Mouse (Mus musculus): Measurements from ENCODE around the gene Neurl2. TPM values are rescaled to one million over a fixed set of nuclear protein-coding genes. Genes with fewer than 3 reads are reported as not detected.
"Not testable (repeated sequence)": the region's sequence is repeated elsewhere in the genome, so short reads cannot be mapped to it uniquely, and the experiment has no call there.

Gene Neurl2
- polyA plus RNA-seq, 1 experiment from 2014 or later = 6.9 TPM

GRCm38 (mm10) chr2:164806614-164807013 is 26.6 kb downstream of the Neurl2 start:
- Histone ChIP-seq H3K4me3 (replicated peaks) (no peak overlapping the region), H3K4me1 (peaks cover 11% of the 10 kb centered on the region), H3K27ac (0 out of 2 replicates have a peak overlapping the region, but pooled peaks have one; percentile 10), H3K9me3 (no peaks in the 10 kb centered on the region), H3K27me3 (replicated peaks) (no peaks in the 10 kb centered on the region), H3K4me2 (0 out of 2 replicates have a peak overlapping the region, but pooled peaks have one; percentile 8), H3K9ac (no peak overlapping the region), H3K36me3 (peaks cover 10% of the 10 kb centered on the region; the same call in 1 of the 2 replicates)
- 62% methylated on average over 7 of the region's 7 CpGs for WGBS
- ATAC-seq (ENCODE audit: insufficient read depth, low FRiP score, low read depth) = no peak

DNA sequence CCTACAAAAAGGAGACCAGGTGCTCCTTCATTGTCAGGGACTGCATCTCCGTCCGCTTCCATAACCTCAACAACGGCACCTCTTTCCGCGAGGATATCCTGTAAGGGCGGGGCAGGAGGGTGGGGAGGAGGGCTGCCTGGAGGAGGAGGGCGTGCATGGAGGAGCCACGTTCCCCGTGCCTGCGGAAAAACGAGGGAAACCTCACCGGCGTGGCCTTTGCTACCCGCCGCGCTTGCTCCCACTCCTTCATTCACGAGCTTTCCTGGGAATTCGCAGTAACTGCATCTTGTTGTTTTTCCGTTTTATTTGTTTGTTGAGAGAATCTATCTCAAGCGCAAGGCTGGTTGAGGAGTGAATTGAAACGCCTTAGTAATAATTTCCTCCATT is 27.9 kb downstream of the Neurl2 start:
- H3K27ac ChIP-seq = peak overlapping the region; percentile 92
- under 1% methylated on average over 21 of the region's 21 CpGs for WGBS

DNA sequence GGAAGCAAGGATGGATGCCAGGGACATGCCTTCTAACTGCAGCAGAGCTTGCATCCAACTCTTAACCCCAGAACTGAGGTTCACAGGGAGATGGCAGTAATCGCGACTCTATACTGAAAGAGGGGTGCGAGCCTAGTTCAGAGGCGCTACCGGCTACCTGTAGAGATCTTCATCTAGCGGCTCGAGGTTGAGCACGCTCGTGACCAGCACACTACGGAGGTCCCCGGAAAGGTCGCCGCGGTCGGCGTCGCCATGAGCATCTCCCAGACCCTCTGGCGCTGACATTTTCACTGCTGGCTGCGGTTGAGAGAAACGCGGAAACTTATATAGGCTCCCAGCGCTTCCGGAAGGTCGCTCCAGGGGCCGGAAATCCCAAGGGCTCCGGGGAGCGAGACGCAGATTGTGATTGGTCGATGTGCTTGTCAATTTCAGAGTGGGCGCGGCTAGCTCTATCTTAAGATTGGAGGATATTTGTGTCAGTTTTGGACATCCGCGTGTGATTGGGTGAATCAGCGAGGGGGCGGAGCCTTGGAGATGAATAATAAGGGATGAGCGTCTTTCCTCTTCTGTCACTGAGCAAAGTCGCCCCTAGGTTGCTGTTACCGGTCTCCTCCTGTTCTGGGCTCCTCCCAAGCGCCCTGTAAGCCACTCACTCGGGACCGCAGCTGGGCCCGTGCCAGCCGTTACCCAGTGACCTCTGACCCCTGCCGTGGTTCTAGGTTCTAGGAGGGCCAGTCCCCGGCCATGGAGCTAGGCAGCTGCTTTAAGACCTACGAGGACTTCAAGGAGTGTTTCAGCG is 28.5 kb downstream of the Neurl2 start, which contains the start of the genes Acot8 and Zswim3:
Gene Acot8 (minus strand): TSS at position 350 of the 799 bp plus-strand sequence.
Gene Zswim3 (plus strand): TSS at position 566 of the 799 bp plus-strand sequence.
- ATAC-seq (ENCODE audit: insufficient read depth, low FRiP score, low read depth) = peak; percentile 95
- Histone ChIP-seq H3K36me3 (peaks cover 13% of the 10 kb centered on the region; the same call in 1 of the 2 replicates), H3K4me3 (replicated peaks) (peak within 1 kb of the TSS; percentile 88), H3K4me2 (peak within 1 kb of the TSS; percentile 91), H3K9ac (peak within 1 kb of the TSS; percentile 81), H3K4me1 (peaks cover 11% of the 10 kb centered on the region), H3K9me3 (no peaks in the 10 kb centered on the region), H3K27me3 (replicated peaks) (no peaks in the 10 kb centered on the region), H3K27ac (peak within 1 kb of the TSS; percentile 92)
- WGBS = under 1% methylated on average over 47 of the region's 47 CpGs

More for the DNA sequence above, 27.9 kb downstream of the Neurl2 start:
- H3K36me3 ChIP-seq = peaks cover 10% of the 10 kb centered on the region; the same call in 1 of the 2 replicates
- no peaks in the 10 kb centered on the region for H3K9me3 ChIP-seq
- H3K4me3 ChIP-seq (replicated peaks) = peak overlapping the region; percentile 88
- ATAC-seq (ENCODE audit: insufficient read depth, low FRiP score, low read depth) = peak; percentile 53; the same call in 1 of the 2 replicates
- H3K4me2 ChIP-seq = peak overlapping the region; percentile 91
- no peaks in the 10 kb centered on the region for H3K27me3 ChIP-seq (replicated peaks)
- peaks cover 11% of the 10 kb centered on the region for H3K4me1 ChIP-seq
- peak overlapping the region; percentile 81 for H3K9ac ChIP-seq

GRCm38 (mm10) chr2:164803921-164804313 is 29.3 kb downstream of the Neurl2 start:
- H3K4me2 ChIP-seq = peak overlapping the region; percentile 58
- H3K9ac ChIP-seq = peak overlapping the region; percentile 47
- peaks cover 11% of the 10 kb centered on the region for H3K4me1 ChIP-seq
- no peak for ATAC-seq (ENCODE audit: insufficient read depth, low FRiP score, low read depth)
- H3K36me3 ChIP-seq = peaks cover 20% of the 10 kb centered on the region; the same call in 1 of the 2 replicates
- 56% methylated on average over 1 of the region's 1 CpGs for WGBS
- H3K9me3 ChIP-seq = no peaks in the 10 kb centered on the region
- H3K27ac ChIP-seq = no peak overlapping the region
- H3K27me3 ChIP-seq (replicated peaks) = no peaks in the 10 kb centered on the region
- peak overlapping the region; percentile 88 for H3K4me3 ChIP-seq (replicated peaks)

DNA sequence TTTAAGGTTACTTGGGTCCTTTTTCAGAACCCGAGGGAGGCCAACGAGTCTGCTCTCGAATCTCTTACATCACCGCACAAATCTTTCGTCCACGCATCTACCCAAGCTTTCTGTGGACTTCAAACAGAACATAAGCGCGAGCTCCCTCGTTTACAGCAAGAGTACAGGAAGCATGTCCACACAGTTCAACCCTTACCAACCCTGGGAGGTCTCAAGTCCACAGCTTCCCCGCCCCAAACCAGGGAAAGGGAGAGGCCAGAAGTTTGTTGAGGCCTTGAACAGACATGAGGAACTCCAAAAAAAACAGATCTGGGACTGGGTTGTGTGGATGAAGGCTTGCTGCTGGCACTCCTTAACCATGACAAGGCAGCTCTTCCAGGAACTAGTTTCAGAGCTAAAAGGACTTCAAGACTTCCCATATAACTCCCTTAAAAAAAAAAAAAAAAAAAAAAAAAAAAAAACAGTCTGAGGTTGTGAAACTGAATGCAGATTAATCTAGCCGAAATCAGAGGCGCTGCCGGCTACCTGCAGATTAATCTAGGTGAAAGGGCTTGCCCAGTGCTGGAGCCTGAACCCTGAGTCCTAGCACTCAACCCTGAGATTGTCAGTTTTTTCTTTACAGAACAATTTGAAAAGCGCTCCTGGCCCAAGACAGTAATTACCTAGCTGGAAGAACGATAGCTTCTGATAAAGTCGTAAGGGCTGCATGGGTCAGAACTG is 29.9 kb downstream of the Neurl2 start:
- peaks cover 11% of the 10 kb centered on the region for H3K4me1 ChIP-seq
- H3K27ac ChIP-seq = no peak overlapping the region
- H3K9ac ChIP-seq = peak overlapping the region; percentile 47; the same call in 1 of the 2 replicates
- no peaks in the 10 kb centered on the region for H3K9me3 ChIP-seq
- WGBS = 85% methylated on average over 16 of the region's 16 CpGs
- H3K4me2 ChIP-seq = peak overlapping the region; percentile 58
- no peak for ATAC-seq (ENCODE audit: insufficient read depth, low FRiP score, low read depth)
- H3K36me3 ChIP-seq = peaks cover 19% of the 10 kb centered on the region; the same call in 1 of the 2 replicates
- no peaks in the 10 kb centered on the region for H3K27me3 ChIP-seq (replicated peaks)
- peak overlapping the region; percentile 88 for H3K4me3 ChIP-seq (replicated peaks)

GRCm38 (mm10) chr2:164800252-164801004 is 32.8 kb downstream of the Neurl2 start:
- ATAC-seq (ENCODE audit: insufficient read depth, low FRiP score, low read depth) = no peak
- no peaks in the 10 kb centered on the region for H3K27me3 ChIP-seq (replicated peaks)
- H3K4me1 ChIP-seq = peaks cover 5% of the 10 kb centered on the region
- no peaks in the 10 kb centered on the region for H3K9me3 ChIP-seq
- H3K4me2 ChIP-seq = no peak overlapping the region
- H3K36me3 ChIP-seq = peaks cover 30% of the 10 kb centered on the region
- H3K9ac ChIP-seq = no peak overlapping the region
- WGBS = 88% methylated on average over 13 of the region's 13 CpGs
- no peak overlapping the region for H3K27ac ChIP-seq
- H3K4me3 ChIP-seq (replicated peaks) = no peak overlapping the region

DNA sequence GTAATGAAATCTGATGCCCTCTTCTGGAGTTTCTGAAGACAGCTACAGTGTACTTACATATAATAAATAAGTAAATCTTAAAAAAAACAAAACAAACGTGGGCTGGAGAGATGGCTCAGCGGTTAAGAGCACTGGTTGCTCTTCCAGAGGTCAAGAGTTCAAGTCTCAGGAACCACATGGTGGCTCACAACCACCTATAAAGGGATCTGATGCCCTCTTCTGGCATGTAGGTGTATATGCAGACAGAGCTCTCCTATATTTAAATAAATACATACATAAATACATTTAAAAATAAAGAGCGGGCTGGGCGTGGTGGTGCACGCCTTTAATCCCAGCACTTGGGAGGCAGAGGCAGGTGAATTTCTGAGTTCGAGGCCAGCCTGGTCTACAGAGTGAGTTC is 34.7 kb downstream of the Neurl2 start:
- H3K4me1 ChIP-seq; H3K4me2 ChIP-seq; H3K27me3 ChIP-seq (replicated peaks); H3K9me3 ChIP-seq; H3K9ac ChIP-seq; ATAC-seq (ENCODE audit: insufficient read depth, low FRiP score, low read depth); H3K4me3 ChIP-seq (replicated peaks); H3K27ac ChIP-seq: not testable (repeated sequence)
- peaks cover 43% of the 10 kb centered on the region for H3K36me3 ChIP-seq
- 80% methylated on average over 6 of the region's 6 CpGs for WGBS

- H3K4me1 ChIP-seq = peaks cover 2% of the 10 kb centered on the region; the same call in 1 of the 2 replicates
- no peaks in the 10 kb centered on the region for H3K27me3 ChIP-seq (replicated peaks)
- H3K9me3 ChIP-seq = no peaks in the 10 kb centered on the region
- 74% methylated on average over 4 of the region's 4 CpGs for WGBS
- ATAC-seq (ENCODE audit: insufficient read depth, low FRiP score, low read depth) = no peak
- no peak overlapping the region for H3K9ac ChIP-seq
- H3K27ac ChIP-seq = no peak overlapping the region
- H3K36me3 ChIP-seq = peaks cover 51% of the 10 kb centered on the region
- no peak overlapping the region for H3K4me3 ChIP-seq (replicated peaks)
- H3K4me2 ChIP-seq = no peak overlapping the region
These were observed 37.4 kb downstream of the Neurl2 start for GRCm38 (mm10) chr2:164795868-164796267.

DNA sequence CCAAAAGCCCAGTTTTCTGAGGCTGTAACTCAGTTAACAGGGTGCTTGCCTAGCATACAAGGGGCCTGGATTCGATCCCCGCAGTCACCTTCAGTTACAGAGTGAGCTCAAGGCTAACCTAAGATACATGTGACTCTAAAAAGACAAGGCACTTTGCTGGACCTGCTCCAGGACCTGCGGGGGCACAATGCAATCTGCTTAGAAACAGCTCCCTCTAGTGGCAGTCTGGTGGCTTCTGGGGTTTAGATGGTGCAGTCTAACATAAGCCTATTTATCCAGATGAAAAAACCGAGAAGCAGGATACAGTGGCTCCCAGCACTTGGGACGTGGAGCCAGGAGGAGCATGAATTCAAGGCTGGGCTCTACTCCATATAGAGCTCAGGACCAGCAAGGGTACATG is 39.0 kb downstream of the Neurl2 start:
- ATAC-seq (ENCODE audit: insufficient read depth, low FRiP score, low read depth) = peak; percentile 32; the same call in 1 of the 2 replicates

GRCm38 (mm10) chr2:164793772-164794171 is 39.5 kb downstream of the Neurl2 start:
- Histone ChIP-seq H3K36me3 (peaks cover 39% of the 10 kb centered on the region), H3K27ac (no peak overlapping the region), H3K9ac (no peak overlapping the region), H3K4me1 (peaks cover 4% of the 10 kb centered on the region; the same call in 1 of the 2 replicates), H3K27me3 (replicated peaks) (no peaks in the 10 kb centered on the region), H3K9me3 (no peaks in the 10 kb centered on the region), H3K4me2 (no peak overlapping the region), H3K4me3 (replicated peaks) (no peak overlapping the region)
- WGBS = 92% methylated on average over 2 of the region's 2 CpGs
- no peak for ATAC-seq (ENCODE audit: insufficient read depth, low FRiP score, low read depth)

More for the DNA sequence above, 39.0 kb downstream of the Neurl2 start:
- H3K4me3 ChIP-seq (replicated peaks) = no peak overlapping the region
- H3K27ac ChIP-seq = no peak overlapping the region
- peaks cover 2% of the 10 kb centered on the region; the same call in 1 of the 2 replicates for H3K4me1 ChIP-seq
- 38% methylated on average over 5 of the region's 5 CpGs for WGBS
- peaks cover 43% of the 10 kb centered on the region for H3K36me3 ChIP-seq
- no peaks in the 10 kb centered on the region for H3K27me3 ChIP-seq (replicated peaks)
- H3K9me3 ChIP-seq = no peaks in the 10 kb centered on the region
- no peak overlapping the region for H3K4me2 ChIP-seq
- no peak overlapping the region for H3K9ac ChIP-seq

- H3K4me3 ChIP-seq (replicated peaks) = no peak overlapping the region
- ATAC-seq (ENCODE audit: insufficient read depth, low FRiP score, low read depth) = no peak
- peaks cover 9% of the 10 kb centered on the region for H3K4me1 ChIP-seq
- H3K9me3 ChIP-seq = no peaks in the 10 kb centered on the region
- H3K4me2 ChIP-seq = no peak overlapping the region
- 63% methylated on average over 3 of the region's 3 CpGs for WGBS
- peaks cover 37% of the 10 kb centered on the region for H3K36me3 ChIP-seq
- H3K27me3 ChIP-seq (replicated peaks) = no peaks in the 10 kb centered on the region
- no peak overlapping the region for H3K27ac ChIP-seq
- no peak overlapping the region for H3K9ac ChIP-seq
These were observed 40.0 kb downstream of the Neurl2 start for GRCm38 (mm10) chr2:164793236-164793635.
